Mouse (Mus musculus) thymus, postnatal 0 days (tissue): ENCODE results near the gene Pgpep1. TPM values are rescaled to one million over a fixed set of nuclear protein-coding genes. Genes with fewer than 3 reads are reported as not detected.
A peak's percentile ranks its signal among the peaks of the same experiment; 100 is the strongest.

Source experiments
- DNase-seq: peaks from one replicate; pipeline ENCODE4 v3.0.0-alpha.2; 2015; ENCODE audit warnings: low spot score
- polyA plus RNA-seq: library from polyadenylated mRNA; unstranded; fragments of >200 nt; fragmentation: Nextera tagmentation; extraction: Ambion mirVana; gene quantifications from 2 replicates; pipeline ENCODE4 v1.2.1, GENCODE M21; 2015

Gene Pgpep1
- polyA plus RNA-seq, 1 experiment from 2014 or later, result 33.2 TPM

DNA sequence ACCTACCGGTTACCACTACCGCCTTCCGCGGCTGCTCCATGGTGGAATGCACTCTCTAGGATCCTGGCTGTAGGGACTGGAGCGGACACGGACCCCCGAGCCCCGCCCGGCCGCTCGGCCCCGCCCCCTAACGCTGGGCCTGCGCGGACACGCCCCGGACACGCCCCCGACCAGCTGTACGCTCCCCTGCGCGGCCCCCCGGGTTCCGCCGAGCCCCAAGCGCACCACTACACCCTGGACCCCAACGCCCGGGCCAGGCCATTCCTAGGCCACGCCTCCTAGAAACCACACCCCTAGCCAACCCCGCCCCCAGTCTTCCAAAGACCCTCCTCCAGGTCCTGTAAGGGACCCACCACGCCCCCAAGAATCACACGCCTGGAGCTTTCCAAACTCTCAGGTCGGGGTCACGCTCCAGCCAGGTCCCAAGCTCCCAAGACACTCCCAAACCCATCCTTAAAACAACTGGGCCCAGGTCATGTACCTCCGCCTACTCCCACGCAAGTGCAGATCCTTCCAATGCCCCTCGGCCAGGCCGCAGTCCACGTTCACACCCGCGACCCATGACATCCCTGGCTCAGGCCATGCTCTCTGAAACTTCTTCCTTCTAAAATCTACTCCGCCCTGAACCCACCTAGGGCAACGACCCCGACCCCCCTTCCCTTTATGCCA lies 450 bp downstream of the Pgpep1 start:
- DNase-seq, result peak; percentile 88

DNA sequence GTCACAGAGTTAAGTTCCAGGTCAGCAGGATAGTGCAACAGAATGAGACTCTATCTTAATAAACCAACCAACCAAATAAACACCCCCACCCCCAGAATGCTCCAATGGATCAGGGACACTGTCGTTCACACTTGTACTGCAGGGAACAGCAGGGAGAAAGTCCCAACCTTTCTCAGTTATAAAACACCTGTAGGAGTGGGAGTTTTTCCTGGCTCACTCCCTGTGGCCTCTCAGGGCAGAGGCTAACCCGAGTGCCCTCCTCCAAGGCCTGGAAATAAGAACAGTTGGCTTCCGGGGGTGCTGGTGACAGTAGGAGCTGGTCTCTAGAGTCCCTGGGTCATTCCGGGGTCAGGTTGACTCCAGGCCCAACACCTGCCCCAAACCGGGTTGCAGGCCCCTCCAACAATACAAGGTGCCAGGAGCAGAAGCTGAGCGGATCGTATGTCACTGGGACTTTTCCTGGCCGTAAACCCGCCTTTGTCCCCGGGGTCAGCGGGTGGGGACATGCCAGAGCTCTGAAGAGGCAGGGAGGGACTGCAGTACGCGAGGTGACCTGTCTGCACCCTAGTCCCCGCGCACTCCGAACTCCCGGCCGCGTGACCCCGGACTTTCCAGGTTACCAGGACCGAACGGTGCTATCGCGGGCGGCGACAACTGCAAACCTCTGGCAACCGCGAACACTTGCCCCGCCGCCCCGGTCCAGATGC lies 1.1 kb downstream of the Pgpep1 start:
- no peak for DNase-seq

DNA sequence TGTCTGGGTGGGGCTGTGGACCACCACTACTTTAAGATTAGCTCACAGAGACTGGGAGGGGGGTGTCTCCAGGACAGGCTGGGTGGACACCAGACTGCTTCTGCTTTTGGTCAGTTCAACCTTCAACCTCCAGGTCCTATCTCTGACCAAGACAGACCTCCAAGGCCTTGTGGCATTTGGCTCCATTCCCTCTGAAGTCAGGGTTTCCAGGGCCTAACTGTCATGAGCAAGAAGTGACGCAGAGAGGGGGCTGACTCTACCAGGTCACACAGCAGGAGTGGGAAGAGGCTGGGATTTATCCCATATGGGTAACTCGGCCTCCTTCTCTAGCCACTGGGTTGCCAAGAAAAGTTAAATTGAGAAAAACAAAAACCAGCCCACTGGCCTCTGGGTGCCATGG lies 2.4 kb downstream of the Pgpep1 start:
- DNase-seq, result no peak

DNA sequence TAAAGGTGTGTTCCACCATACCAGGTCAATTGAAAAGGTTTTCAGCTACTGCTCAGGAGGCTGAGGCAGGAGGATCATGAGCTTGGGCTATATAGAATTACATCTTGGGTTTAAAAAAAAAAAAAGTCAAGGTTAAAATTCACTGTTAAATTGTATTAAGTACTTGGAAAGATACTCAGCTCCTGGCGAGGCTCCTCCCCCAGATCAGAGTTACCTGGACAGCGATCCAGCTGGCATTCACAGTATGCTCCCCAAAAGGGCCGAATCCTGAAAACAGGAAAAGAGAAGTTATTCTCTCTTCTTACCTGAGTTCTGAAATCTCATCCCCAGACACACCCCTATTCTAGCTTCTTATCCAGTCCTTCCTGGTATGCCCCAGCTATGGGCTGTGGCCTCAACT lies 3.0 kb downstream of the Pgpep1 start:
- DNase-seq, result no peak

DNA sequence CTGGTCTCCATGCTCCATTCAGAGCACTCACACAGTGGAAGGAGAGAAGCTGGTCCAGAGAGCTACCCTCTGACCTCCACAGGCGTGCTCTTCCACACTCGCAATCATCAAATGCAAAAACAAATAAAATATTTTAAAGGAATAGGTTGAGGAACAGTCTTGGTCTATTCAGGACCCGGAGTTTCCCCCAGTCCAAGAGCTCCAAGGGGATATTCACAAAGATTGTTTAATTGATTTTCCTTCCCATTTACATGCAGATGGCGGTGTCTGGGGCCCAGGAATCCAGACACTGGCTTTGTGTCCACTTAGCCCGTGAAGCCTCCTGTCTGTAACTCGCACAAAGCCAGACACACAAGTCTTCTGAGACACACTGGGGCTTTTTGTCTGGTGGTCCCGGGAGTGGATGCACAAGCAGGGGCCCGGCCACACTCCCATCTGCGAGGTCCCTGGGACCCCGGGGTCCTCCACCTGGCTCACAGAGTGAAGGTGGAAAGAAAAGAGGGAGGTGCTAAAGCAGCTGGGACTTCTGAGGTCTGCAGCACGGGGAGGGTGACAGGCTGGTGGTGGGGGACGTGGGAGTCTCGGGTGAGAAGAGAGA lies 3.9 kb downstream of the Pgpep1 start:
- no peak for DNase-seq

DNA sequence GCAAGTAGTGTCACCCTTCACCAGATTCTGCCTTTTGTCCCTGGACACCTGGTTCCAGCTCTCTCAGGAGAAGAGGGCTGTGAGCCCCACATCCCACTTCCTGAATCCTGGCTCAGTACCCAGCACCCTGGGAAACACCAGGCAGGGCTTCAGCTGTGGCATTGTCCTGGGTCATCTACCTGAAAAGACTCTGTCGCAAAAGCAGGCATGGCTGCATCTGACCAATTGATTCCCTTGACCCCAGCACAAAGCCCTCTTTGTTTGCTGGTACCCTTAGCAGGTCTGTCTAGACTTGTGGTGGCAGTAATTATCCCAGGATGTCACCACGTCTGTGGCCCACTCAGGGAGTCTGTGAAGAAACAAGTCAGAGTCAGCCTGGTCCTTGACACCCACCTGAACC lies 4.7 kb downstream of the Pgpep1 start:
- no peak for DNase-seq

DNA sequence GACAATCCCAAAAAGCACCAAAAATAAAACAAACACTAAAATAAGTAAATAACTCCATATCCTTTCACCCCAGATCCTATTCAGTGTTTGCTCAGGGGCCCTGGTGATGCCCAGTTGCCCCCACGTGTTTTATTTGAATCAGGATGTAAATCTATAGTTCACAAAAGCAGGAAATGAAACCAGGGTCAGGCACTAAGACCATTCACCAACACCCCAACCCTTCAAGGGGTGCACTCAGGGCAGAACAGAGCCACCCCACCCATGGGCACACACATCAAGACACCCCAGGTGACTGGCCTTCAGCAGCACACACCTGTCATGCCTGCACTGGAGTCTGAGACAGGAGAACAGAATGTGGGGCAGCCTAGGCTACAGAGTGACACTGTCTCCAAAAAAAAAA lies 6.1 kb downstream of the Pgpep1 start:
- no peak for DNase-seq

DNA sequence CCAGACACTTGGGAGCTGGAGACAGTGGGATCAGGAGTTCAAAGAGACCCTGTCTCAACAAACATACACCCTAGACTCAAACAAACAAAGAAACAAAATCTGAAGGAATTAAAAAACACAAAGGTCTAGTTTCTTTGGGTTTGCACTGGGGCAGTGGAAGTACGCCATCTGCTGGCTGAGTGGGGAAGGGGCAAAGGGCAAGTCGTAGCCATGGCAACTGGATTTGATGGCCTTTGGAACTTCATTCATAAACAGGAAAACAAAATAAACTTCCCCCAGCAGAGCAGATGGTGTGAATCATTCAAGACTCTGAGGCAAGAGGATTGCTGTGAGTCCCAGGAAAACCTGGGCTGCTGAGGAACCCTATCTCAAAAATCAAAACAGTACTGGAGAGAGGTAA lies 7.0 kb downstream of the Pgpep1 start:
- peak; percentile 67 for DNase-seq

DNA sequence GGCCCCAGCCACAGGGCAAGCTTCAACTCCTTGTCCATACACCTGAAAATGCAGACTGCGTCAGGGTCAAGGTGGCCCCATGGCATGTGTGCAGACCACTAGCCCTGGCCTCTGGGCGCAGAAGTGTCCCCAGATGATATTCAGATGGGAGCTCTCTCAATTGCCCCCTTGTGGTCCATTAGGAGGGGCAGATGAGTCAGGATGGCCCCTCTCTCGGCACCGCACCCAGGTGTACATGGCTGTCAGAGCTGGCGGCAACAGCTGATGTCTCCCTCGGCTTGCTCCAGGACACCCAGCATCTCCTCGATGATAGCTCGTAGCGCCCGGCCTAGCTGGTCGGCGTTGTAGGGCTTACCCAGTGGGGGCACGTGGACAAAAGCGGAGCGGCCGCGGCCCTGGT lies 9.8 kb downstream of the Pgpep1 start:
- no peak for DNase-seq

DNA sequence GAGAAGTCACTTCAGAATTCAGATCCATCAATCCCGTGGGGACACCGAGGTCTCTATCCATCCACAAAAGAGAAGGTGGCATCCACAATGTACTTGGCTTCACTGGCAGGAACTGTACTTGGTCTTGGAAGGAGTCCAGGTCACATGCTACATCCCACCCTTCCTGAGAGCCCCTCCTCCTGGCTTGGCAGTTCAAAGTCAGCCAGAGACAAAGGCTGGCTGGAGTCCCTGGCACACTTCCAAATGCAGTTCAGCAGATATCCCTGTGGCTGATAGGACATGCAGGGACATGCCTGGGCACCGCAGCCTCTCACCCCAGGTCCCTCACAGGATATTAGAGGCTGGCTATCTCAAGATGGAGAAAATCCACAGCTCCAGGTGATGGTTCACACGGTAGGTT lies 10.9 kb downstream of the Pgpep1 start:
- no peak for DNase-seq

DNA sequence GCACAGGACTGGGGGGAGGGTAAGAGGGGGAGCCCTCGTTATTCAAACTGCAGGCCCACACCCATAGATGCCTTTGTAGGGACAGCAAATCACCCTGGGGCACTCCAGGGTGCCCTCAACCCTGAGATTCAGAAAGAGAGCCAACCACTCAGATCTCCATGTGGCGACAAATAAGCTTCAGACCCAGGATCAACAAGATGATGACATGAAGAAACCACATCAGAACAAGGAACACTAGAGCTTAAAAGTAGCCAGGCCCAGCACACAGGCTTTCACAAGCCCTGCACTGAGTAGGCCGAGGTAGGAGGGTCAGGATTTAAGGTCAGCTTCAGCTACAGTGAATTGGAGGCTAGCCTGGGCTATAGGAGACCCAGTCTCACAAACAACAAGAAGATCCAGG lies 11.3 kb downstream of the Pgpep1 start:
- DNase-seq, result no peak

DNA sequence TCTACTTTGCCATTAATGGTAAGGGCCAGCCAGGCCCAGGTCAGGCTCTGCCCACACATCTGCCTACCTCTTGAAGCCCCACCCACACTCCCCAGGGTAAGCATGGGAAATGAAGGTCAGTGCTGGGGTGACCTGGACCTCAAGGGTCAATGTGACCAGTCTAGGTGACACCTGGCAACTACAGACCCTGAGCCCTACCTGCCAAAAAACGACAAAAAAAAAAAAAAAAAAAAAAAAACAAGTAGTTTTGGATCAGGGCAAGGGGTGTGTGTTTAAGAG lies 12.1 kb downstream of the Pgpep1 start:
- no peak for DNase-seq

DNA sequence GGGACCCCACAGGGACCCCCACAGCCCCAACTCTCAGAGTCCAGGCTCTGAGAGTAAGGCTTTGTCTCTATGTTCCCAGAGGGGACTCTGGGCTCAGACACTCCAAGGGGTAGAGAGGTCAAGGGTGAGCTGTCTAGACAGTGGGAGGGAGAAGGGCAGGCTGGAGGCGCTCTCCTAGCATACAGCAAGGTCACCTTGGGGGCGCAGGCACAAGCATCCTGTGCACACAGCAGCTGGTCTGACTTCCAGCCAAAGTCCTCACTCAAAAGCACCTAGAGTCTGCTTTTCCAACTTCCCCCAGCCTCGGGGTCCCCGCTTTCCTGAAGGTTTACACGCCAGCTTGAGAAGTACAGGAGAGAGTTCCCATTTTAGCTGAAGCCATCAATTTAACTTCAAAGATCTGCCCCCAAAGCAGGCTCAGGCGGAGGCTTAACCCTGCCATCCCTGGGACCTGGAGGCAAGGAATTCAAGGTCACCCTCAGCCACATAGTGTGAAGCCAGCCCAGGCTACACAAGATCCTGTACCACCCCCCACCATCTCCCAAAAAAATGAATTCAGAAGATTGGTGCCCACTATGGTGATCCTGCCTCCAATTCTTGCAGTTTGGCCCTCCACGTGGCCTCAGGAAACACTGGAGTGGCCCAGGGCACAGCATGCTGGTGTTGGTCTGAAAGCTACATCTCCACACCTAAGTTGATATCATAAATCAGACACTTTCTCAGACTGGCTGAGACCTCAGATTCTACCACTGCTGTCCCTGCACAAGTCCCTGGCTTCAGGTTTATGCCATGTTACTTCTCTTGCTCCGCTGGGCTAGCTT lies 12.6 kb downstream of the Pgpep1 start:
- DNase-seq, result no peak

DNA sequence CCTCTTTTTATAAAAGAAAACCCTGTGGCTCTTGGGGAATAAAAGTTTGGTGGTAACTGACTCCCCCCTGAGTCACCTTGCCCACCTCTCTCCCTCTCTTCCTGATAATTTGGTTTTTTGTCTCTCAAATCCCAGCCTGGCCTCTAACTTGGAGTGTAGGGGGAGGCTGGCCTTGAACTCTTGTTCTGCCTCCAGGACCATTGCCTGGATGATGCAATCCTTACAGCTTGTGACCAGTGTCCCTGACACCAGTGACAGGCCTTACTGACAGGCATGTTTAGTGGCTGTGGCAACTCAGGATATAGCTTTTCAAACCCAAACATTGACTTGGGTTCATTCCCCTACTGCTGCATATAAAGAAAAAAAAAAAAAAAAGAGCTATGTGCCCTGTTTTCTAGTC lies 13.4 kb downstream of the Pgpep1 start:
- no peak for DNase-seq

DNA sequence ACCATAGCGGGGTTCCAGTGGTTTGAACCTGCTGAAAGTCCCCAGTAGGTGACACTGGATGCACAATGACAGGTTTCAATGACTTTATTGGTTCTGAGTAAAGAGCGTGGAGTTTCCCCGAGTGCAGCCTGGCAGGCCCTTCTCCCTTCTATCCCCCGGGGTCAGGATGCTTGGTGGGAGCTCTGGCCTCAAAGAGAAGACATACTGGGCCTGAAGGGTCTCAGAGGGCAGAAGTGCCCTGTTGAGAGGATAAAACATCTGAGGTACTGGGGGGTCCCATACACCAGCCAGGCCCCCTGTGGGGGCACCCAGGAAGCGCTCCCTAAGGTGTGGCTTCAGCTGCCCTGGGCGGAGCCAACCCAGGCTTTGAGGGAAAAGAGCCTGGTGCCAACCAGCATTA lies 13.8 kb downstream of the Pgpep1 start:
- DNase-seq, result no peak

DNA sequence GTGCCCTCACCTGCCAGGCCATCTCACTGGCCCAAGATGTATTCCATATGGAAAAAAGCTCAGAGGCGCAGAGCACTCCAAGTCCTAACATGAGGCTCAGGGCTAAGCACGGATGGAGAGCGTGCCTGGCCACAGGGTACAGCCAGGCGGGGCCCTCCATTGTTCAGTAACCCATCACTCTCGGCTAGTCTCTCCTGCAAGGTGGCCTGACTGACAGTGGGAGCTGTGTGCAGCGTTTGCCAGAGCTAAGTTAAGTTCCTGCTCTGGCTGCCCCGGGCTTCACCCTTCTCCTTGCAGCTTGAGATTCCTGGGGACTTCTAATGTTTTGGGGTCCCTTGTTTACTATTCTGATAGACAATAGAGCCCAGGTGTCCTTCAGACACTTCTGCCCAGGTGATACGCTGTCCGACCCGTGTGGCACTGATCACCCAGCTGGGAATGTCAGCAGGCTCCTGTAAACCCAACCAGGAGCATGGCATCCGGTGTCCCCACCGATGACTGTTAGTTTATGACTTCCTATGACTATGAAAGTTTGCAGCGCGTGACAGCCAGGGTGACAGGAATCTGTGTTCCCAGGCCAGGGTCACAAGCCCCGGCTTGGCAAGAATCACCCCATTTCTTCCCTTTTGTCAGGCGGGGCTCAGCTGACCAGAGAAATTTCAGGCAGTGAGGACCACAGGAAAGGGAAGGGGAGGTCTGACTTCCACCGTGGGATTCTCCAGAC lies 14.5 kb downstream of the Pgpep1 start:
- no peak for DNase-seq

DNA sequence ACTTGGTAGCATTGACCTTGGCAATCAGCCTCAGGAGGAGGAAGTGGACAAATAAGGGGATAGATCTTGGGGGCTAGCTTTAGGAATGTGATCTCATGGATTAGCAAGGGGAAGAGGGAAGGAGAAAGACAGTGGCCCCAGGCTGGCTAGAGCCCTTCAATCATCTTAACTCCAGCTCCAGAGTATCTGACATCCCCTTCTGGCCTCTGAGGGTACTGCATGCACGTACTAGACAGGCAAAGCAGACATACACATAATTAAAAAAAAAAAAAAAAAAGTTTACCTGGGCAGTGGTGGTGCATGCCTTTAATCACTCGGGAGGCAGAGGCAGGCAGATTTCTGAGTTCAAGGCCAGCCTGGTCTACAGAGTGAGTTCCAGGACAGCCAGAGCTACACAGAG lies 16.1 kb downstream of the Pgpep1 start:
- peak; percentile 57 for DNase-seq

DNA sequence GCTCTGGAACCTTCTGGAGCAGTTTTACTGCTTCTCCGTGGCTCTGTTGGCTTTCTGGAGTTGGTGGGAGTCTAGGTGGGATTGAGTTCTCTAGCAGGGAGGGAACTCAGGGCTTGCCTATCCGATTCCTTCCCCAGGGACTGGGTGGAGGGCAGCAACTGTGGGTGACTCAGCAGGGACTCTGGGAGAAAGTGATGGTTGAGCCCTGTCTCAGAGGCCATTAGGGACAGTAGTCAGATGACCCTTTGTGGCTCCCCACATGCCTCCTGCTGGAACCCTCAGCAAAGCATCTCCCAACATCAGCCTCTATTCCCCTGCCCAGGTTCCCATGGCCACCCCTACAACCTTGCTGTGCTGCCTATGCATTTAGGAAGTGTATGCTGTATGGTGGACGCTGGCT lies 17.2 kb downstream of the Pgpep1 start:
- no peak for DNase-seq

DNA sequence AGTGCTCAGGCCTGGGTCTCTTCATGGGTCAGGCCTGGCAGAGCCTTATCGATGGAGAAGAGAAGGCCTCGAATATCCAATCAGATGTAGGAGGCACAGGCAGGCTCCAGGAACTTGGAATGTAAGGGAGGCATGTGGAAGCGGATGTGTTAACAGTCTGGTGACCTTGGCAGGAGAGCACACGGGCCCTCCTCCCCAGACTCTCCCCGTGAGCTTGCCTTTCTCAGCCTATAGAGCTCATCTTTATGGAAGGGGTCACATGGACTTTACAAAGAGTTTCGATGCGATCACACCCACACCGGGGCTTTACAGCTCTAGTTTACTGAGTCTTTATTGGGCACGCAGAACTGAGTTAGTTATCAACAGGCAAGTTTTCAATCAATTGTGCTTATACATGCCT lies 21.4 kb downstream of the Pgpep1 start:
- no peak for DNase-seq

DNA sequence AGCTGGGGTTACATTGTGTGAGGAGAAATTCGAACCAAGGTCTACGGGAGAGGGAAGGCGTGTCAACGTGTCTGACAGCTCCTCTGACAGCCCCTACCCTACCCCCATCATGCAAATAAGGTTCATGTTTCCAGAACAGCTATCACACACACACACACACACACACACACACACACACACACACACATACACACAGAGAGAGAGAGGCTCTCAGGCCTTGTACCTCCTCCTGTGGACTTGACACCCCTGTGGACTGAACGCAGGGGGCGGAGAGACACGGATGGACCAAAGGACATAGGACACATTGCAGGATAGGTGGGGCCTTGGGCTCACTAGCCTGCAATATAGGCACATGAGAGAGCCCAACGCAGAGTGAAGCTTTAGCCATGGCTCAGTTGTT lies 23.4 kb downstream of the Pgpep1 start:
- no peak for DNase-seq

DNA sequence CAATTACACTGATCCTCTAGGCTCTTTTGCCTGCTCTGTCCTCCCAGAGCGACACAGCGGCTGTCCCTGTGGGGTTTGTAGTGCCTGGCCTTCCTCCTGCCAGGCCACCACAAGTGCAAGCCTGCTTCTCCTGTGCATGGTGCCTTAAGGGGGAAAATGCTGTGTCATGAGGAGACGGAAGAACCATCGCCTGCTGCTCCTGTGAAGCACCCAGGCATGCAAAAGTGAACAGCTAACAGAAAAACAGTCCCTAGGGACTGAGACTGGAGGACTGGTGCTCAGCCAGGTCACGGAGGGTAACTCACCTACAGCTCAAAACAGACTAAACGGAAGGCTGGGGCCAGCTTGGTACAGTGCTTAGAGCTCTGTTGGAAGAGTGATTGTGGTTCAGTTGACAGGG lies 24.7 kb downstream of the Pgpep1 start:
- DNase-seq, result no peak

DNA sequence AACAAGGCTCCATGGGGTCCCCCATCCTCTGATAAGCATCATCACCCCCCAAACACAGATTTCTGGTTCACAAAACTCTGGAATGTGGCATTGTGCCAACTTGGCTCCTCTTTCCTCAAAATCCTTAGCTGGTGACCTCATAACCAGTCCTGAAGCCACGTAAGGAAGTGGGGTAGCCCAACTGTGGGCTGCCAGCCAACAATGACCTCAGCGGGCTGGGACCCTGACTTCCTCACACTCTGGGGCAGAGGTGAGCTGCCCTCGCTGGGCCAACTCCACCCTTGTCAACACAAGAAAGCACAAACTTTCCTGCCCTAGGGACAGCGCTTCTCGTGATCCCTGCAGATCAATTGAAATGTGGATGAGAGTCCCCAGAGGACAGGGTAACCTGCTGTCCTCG lies 26.1 kb downstream of the Pgpep1 start:
- DNase-seq, result no peak
